Mouse (Mus musculus): Measurements from ENCODE around the gene Homez.

GRCm38 (mm10) chr14:54913343-54913742 lies 42.6 kb upstream of the Homez start:
- no peak for TF ChIP-seq CTCF (IDR thresholded peaks at IDR 0.05; ENCODE audit: low read depth, low read length)
- no peak for TF ChIP-seq POLR2A (IDR thresholded peaks at IDR 0.05; ENCODE audit: insufficient read depth, low read length)

Measured in ES-Bruce4 (cell line).